Mouse (Mus musculus) liver, embryonic 15.5 days (tissue): ENCODE measurements around the gene Taf1d. TPM values are rescaled to one million over a fixed set of nuclear protein-coding genes. Genes with fewer than 3 reads are reported as not detected.
"Not testable (repeated sequence)": the region's sequence is repeated elsewhere in the genome, so short reads cannot be mapped to it uniquely, and the experiment has no call there.

Experiments used
- ATAC-seq: fragments of 200-750 bp; cut with Nextera tagmentation; 2 replicates; pipeline ENCODE4 v1.8.0; 2017; ENCODE audit warnings: moderate number of reproducible peaks, mild to moderate bottlenecking, moderate library complexity; ENCODE audit not compliant: insufficient read depth
- H3K27ac ChIP-seq: fragments of 300-500 bp; sonication (generic); replicated peaks from 2 replicates; pipeline ENCODE4 v1.5.1; 2015; ENCODE audit warnings: mild to moderate bottlenecking, inconsistent platforms
- H3K27me3 ChIP-seq: fragments of 300-500 bp; sonication (generic); 2 replicates; pipeline ENCODE4 v1.6.1; 2015; ENCODE audit warnings: mild to moderate bottlenecking, inconsistent platforms
- H3K36me3 ChIP-seq: fragments of 300-500 bp; sonication (generic); replicated peaks from 2 replicates; pipeline ENCODE4 v1.6.1; 2015; ENCODE audit warnings: moderate library complexity, mild to moderate bottlenecking, inconsistent platforms
- H3K4me1 ChIP-seq: fragments of 300-500 bp; sonication (generic); replicated peaks from 2 replicates; pipeline ENCODE4 v1.6.1; 2015; ENCODE audit warnings: inconsistent platforms
- H3K4me2 ChIP-seq: fragments of 300-500 bp; sonication (generic); 2 replicates; pipeline ENCODE4 v1.6.1; 2015; ENCODE audit warnings: moderate library complexity, mild to moderate bottlenecking, inconsistent platforms
- H3K4me3 ChIP-seq: fragments of 300-500 bp; sonication (generic); replicated peaks from 2 replicates; pipeline ENCODE4 v1.5.1; 2015; ENCODE audit warnings: mild to moderate bottlenecking, inconsistent platforms
- H3K9ac ChIP-seq: fragments of 300-500 bp; sonication (generic); 2 replicates; pipeline ENCODE4 v1.6.1; 2015; ENCODE audit warnings: moderate library complexity, mild to moderate bottlenecking, inconsistent platforms
- H3K9me3 ChIP-seq: fragments of 300-500 bp; sonication (generic); replicated peaks from 2 replicates; pipeline ENCODE4 v1.6.1; 2016; ENCODE audit warnings: inconsistent platforms
- WGBS: fragments of 180-500 bp; shearing (Covaris S2); methylation state at CpG from one replicate; pipeline ENCODE4 v1.1.7; 2015; ENCODE audit warnings: mixed read lengths; ENCODE audit not compliant: insufficient replicate concordance; 5-methylcytosine and 5-hydroxymethylcytosine counted together
- polyA plus RNA-seq: library from polyadenylated mRNA; unstranded; fragments of >200 nt; fragmentation: Nextera tagmentation; extraction: Ambion mirVana; gene quantifications from 2 replicates; pipeline ENCODE4 v1.2.1, GENCODE M21; 2015

The Taf1d gene
- polyA plus RNA-seq, 1 experiment from 2014 or later: 25.7 TPM

GRCm38 (mm10) chr9:15287846-15288245, 18.2 kb upstream of the Taf1d start:
- H3K4me2 ChIP-seq: no peak overlapping the region
- H3K36me3 ChIP-seq: 0 out of 2 replicates have a peak, but pooled peaks cover 2% of the 10 kb centered on the region
- WGBS: 32% methylated on average over 6 of the region's 6 CpGs

GRCm38 (mm10) chr9:15288402-15288801, 17.6 kb upstream of the Taf1d start:
- Histone ChIP-seq H3K27me3 (no peaks in the 10 kb centered on the region), H3K9ac (no peak overlapping the region), H3K36me3 (0 out of 2 replicates have a peak, but pooled peaks cover 2% of the 10 kb centered on the region), H3K4me1 (peaks cover 24% of the 10 kb centered on the region), H3K4me3 (no peak overlapping the region), H3K27ac (no peak overlapping the region), H3K9me3 (no peaks in the 10 kb centered on the region), H3K4me2 (no peak overlapping the region)
- no peak for ATAC-seq
- WGBS: 28% methylated on average over 3 of the region's 3 CpGs

More at GRCm38 (mm10) chr9:15287846-15288245, 18.2 kb upstream of the Taf1d start:
- Histone ChIP-seq H3K27me3 (no peaks in the 10 kb centered on the region), H3K4me1 (peaks cover 24% of the 10 kb centered on the region), H3K27ac (no peak overlapping the region), H3K9me3 (no peaks in the 10 kb centered on the region), H3K9ac (no peak overlapping the region), H3K4me3 (no peak overlapping the region)
- ATAC-seq: no peak

GRCm38 (mm10) chr9:15289251-15289650, 16.8 kb upstream of the Taf1d start:
- ATAC-seq: peak; percentile 81
- Histone ChIP-seq H3K27me3 (no peaks in the 10 kb centered on the region), H3K36me3 (0 out of 2 replicates have a peak, but pooled peaks cover 2% of the 10 kb centered on the region), H3K4me1 (peaks cover 24% of the 10 kb centered on the region), H3K9me3 (no peaks in the 10 kb centered on the region), H3K27ac (no peak overlapping the region), H3K4me2 (peak overlapping the region; percentile 10; the same call in 1 of the 2 replicates), H3K9ac (no peak overlapping the region), H3K4me3 (no peak overlapping the region)
- 12% methylated on average over 6 of the region's 6 CpGs for WGBS

GRCm38 (mm10) chr9:15297112-15297511, 8.9 kb upstream of the Taf1d start:
- Histone ChIP-seq H3K9me3 (no peaks in the 10 kb centered on the region), H3K4me2 (no peak overlapping the region), H3K9ac (no peak overlapping the region), H3K4me1 (no peaks in the 10 kb centered on the region), H3K36me3 (0 out of 2 replicates have a peak, but pooled peaks cover 3% of the 10 kb centered on the region), H3K27ac (no peak overlapping the region), H3K27me3 (no peaks in the 10 kb centered on the region), H3K4me3 (no peak overlapping the region)
- WGBS: 69% methylated on average over 7 of the region's 7 CpGs
- no peak for ATAC-seq

GRCm38 (mm10) chr9:15298451-15298850, 7.6 kb upstream of the Taf1d start:
- no peak overlapping the region for H3K4me2 ChIP-seq
- H3K27me3 ChIP-seq: no peaks in the 10 kb centered on the region
- no peaks in the 10 kb centered on the region for H3K4me1 ChIP-seq
- H3K36me3 ChIP-seq: 0 out of 2 replicates have a peak, but pooled peaks cover 3% of the 10 kb centered on the region
- H3K27ac ChIP-seq: no peak overlapping the region
- no peaks in the 10 kb centered on the region for H3K9me3 ChIP-seq
- no peak for ATAC-seq
- H3K9ac ChIP-seq: no peak overlapping the region
- H3K4me3 ChIP-seq: no peak overlapping the region
- 22% methylated on average over 2 of the region's 2 CpGs for WGBS

- H3K9ac ChIP-seq: no peak overlapping the region
- H3K9me3 ChIP-seq: no peaks in the 10 kb centered on the region
- ATAC-seq: no peak
- no peaks in the 10 kb centered on the region for H3K27me3 ChIP-seq
- H3K4me3 ChIP-seq: no peak overlapping the region
- WGBS: 61% methylated on average over 5 of the region's 5 CpGs
- no peak overlapping the region for H3K27ac ChIP-seq
- no peak overlapping the region for H3K4me2 ChIP-seq
- H3K36me3 ChIP-seq: 0 out of 2 replicates have a peak, but pooled peaks cover 3% of the 10 kb centered on the region
- peaks cover 3% of the 10 kb centered on the region for H3K4me1 ChIP-seq
Measured at GRCm38 (mm10) chr9:15300056-15300455, 6.0 kb upstream of the Taf1d start.

- Histone ChIP-seq H3K36me3 (no peaks in the 10 kb centered on the region), H3K9me3 (no peaks in the 10 kb centered on the region), H3K27me3 (no peaks in the 10 kb centered on the region), H3K4me1 (peaks cover 12% of the 10 kb centered on the region), H3K9ac (no peak overlapping the region), H3K27ac (peak overlapping the region; percentile 0), H3K4me3 (no peak overlapping the region), H3K4me2 (peak overlapping the region; percentile 21)
- 38% methylated on average over 6 of the region's 6 CpGs for WGBS
- ATAC-seq: peak; percentile 9; the same call in 1 of the 2 replicates
Measured at GRCm38 (mm10) chr9:15301399-15301798, 4.6 kb upstream of the Taf1d start.

- H3K9ac ChIP-seq, H3K27ac ChIP-seq, H3K9me3 ChIP-seq, ATAC-seq, H3K36me3 ChIP-seq, H3K4me3 ChIP-seq, H3K27me3 ChIP-seq, H3K4me2 ChIP-seq: not testable (repeated sequence)
- peaks cover 16% of the 10 kb centered on the region for H3K4me1 ChIP-seq
- 61% methylated on average over 6 of the region's 6 CpGs for WGBS
Measured at GRCm38 (mm10) chr9:15302006-15302405, 4.0 kb upstream of the Taf1d start.

GRCm38 (mm10) chr9:15302881-15303280, 3.1 kb upstream of the Taf1d start:
- H3K27ac ChIP-seq: no peak overlapping the region
- H3K9ac ChIP-seq: no peak overlapping the region
- H3K9me3 ChIP-seq: no peaks in the 10 kb centered on the region
- H3K4me3 ChIP-seq: no peak overlapping the region
- H3K4me2 ChIP-seq: no peak overlapping the region
- ATAC-seq: no peak
- H3K36me3 ChIP-seq: 0 out of 2 replicates have a peak, but pooled peaks cover 5% of the 10 kb centered on the region
- peaks cover 25% of the 10 kb centered on the region for H3K4me1 ChIP-seq
- WGBS: 66% methylated on average over 2 of the region's 2 CpGs
- H3K27me3 ChIP-seq: no peaks in the 10 kb centered on the region

GRCm38 (mm10) chr9:15306398-15307119, 545 bp downstream of the Taf1d start, which contains the start of gene 4931406C07Rik:
Gene 4931406C07Rik (minus strand): TSS chr9:15306448.
- Histone ChIP-seq H3K27ac (peak within 1 kb of the TSS; percentile 89), H3K27me3 (no peaks in the 10 kb centered on the region)
- ATAC-seq: peak; percentile 50

GRCm38 (mm10) chr9:15307257-15307656, 1.2 kb downstream of the Taf1d start:
- Histone ChIP-seq H3K4me3 (peak overlapping the region; percentile 71), H3K4me2 (peak overlapping the region; percentile 87), H3K9me3 (no peaks in the 10 kb centered on the region), H3K27me3 (no peaks in the 10 kb centered on the region), H3K27ac (no peak overlapping the region), H3K36me3 (peaks cover 43% of the 10 kb centered on the region), H3K4me1 (peaks cover 50% of the 10 kb centered on the region), H3K9ac (peak overlapping the region; percentile 82)
- 5% methylated on average over 6 of the region's 6 CpGs for WGBS
- ATAC-seq: no peak

More at GRCm38 (mm10) chr9:15306398-15307119, 545 bp downstream of the Taf1d start, which contains the start of gene 4931406C07Rik:
- no peaks in the 10 kb centered on the region for H3K9me3 ChIP-seq
- peak within 1 kb of the TSS; percentile 82 for H3K9ac ChIP-seq
- H3K4me2 ChIP-seq: peak within 1 kb of the TSS; percentile 87
- H3K4me3 ChIP-seq: peak within 1 kb of the TSS; percentile 71
- under 1% methylated on average over 35 of the region's 35 CpGs for WGBS
- peaks cover 47% of the 10 kb centered on the region for H3K4me1 ChIP-seq
- H3K36me3 ChIP-seq: peaks cover 36% of the 10 kb centered on the region
